Mouse (Mus musculus): ENCODE results near the gene Mcee. TPM values are rescaled to one million over a fixed set of nuclear protein-coding genes. Genes with fewer than 3 reads are reported as not detected.

Gene Mcee
- total RNA-seq, 1 experiment = 14.4 TPM

DNA sequence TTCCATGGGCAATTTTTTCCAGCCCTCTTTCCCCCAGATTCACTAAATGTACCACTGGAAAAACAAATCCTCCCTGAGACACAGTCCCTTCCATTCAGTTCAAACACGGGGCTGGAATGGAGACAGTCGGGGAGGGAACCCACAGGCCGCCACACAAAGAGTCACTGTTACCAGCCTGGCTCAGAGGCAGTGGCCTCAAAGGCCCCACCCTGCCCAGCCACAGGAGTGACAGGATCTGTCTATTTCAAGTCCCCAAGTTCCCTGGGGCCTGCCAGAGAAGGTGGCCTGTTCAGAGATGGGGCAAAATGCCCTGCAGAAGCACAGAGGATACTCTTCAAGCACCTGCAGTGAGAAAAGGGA is 31.8 kb upstream of the Mcee start:
- TF ChIP-seq MAFK (IDR thresholded peaks at IDR 0.05; ENCODE audit: insufficient read depth, low read depth, low read length) (no peak), CHD2 (IDR thresholded peaks at IDR 0.05; ENCODE audit: low read depth, low read length) (no peak), HCFC1 (IDR thresholded peaks at IDR 0.05; ENCODE audit: borderline replicate concordance, insufficient read depth, low read length) (no peak), ZC3H11A (IDR thresholded peaks at IDR 0.05; ENCODE audit: borderline replicate concordance, low read depth, low read length) (no peak), ZNF384 (IDR thresholded peaks at IDR 0.05; ENCODE audit: low read depth, low read length) (no peak)
- DNase-seq (ENCODE audit: low read depth, low spot score) = no peak
- H3K4me3 ChIP-seq (ENCODE audit: insufficient read depth in 1 of 2, low read depth in 1 of 2, low read length in 2 of 2, poor library complexity in 1 of 2, severe bottlenecking in 1 of 2) = no peak overlapping the region
- no peak overlapping the region for H3K27ac ChIP-seq (ENCODE audit: insufficient read depth, low read depth, low read length, poor library complexity, severe bottlenecking)
- peaks cover 10% of the 10 kb centered on the region for H3K36me3 ChIP-seq (ENCODE audit: control insufficient read depth, insufficient read depth, low read length, poor library complexity, severe bottlenecking)
- H3K9me3 ChIP-seq (ENCODE audit: control insufficient read depth, insufficient read depth, low read depth, low read length) = no peaks in the 10 kb centered on the region
- no peak overlapping the region for H3K9ac ChIP-seq (ENCODE audit: insufficient read depth, low read depth, low read length, poor library complexity, severe bottlenecking)
- in situ Hi-C loops (cut with MboI; ENCODE audit: low sequenced_read_pairs in 2 of 2, unreplicated experiment in 2 of 2) = no loop called here
- no peaks in the 10 kb centered on the region for H3K4me1 ChIP-seq (ENCODE audit: control insufficient read depth in 2 of 2, insufficient read depth in 2 of 2, low read length in 2 of 2, poor library complexity in 1 of 2)

DNA sequence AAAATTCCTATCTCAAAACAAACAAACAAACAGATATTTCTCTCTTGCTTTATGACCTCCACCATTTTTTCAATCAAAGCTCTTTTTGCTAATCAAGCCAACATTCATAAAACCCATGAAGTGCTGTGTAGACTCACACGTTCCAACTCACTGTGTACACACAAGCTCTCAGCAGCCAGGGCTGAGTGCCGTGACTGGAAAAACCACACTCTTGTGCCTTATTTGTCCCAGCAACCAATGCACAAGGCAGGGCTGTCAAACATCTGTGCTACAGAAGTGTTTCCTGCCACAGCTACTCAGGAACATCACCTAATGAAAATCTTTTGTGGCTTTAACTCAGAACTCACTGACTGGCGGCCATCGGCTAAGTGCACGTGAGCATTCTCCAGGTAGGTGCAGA is 26.5 kb upstream of the Mcee start:
- Histone ChIP-seq H3K9ac (ENCODE audit: insufficient read depth, low read depth, low read length, poor library complexity, severe bottlenecking) (no peak overlapping the region), H3K4me3 (ENCODE audit: insufficient read depth in 1 of 2, low read depth in 1 of 2, low read length in 2 of 2, poor library complexity in 1 of 2, severe bottlenecking in 1 of 2) (no peak overlapping the region), H3K36me3 (ENCODE audit: control insufficient read depth, insufficient read depth, low read length, poor library complexity, severe bottlenecking) (peaks cover 8% of the 10 kb centered on the region), H3K4me1 (ENCODE audit: control insufficient read depth in 2 of 2, insufficient read depth in 2 of 2, low read length in 2 of 2, poor library complexity in 1 of 2) (no peaks in the 10 kb centered on the region; a peak in 1 of 4 replicates), H3K9me3 (ENCODE audit: control insufficient read depth, insufficient read depth, low read depth, low read length) (no peaks in the 10 kb centered on the region), H3K27ac (ENCODE audit: insufficient read depth, low read depth, low read length, poor library complexity, severe bottlenecking) (no peak overlapping the region)
- TF ChIP-seq HCFC1 (IDR thresholded peaks at IDR 0.05; ENCODE audit: borderline replicate concordance, insufficient read depth, low read length) (no peak), ZNF384 (IDR thresholded peaks at IDR 0.05; ENCODE audit: low read depth, low read length) (no peak), MAFK (IDR thresholded peaks at IDR 0.05; ENCODE audit: insufficient read depth, low read depth, low read length) (no peak), ZC3H11A (IDR thresholded peaks at IDR 0.05; ENCODE audit: borderline replicate concordance, low read depth, low read length) (no peak), CHD2 (IDR thresholded peaks at IDR 0.05; ENCODE audit: low read depth, low read length) (no peak)
- DNase-seq (ENCODE audit: low read depth, low spot score) = no peak
- in situ Hi-C loops (cut with MboI; ENCODE audit: low sequenced_read_pairs in 2 of 2, unreplicated experiment in 2 of 2) = no loop called here

DNA sequence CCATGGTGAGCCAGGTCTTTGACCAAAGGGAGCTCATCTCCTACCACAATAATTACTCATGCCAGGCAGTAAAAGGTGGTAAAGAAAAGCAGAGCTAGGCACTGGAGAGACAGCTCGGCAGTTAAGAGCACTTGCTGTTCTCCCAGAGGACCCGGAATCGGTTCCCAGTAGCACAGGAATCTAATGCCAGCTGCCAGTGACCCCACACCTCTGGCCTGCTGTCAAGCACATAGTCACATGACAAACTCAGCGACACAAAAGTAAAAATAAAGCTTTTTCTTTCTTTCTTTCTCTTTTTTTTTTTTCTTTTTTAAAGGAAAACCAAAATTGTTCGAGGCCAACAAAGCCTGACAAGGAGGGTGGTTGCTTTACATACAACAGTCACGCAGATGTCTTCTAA is 22.6 kb upstream of the Mcee start:
- in situ Hi-C loops (cut with MboI; ENCODE audit: low sequenced_read_pairs in 2 of 2, unreplicated experiment in 2 of 2) = no loop called here
- Histone ChIP-seq H3K4me3 (ENCODE audit: insufficient read depth in 1 of 2, low read depth in 1 of 2, low read length in 2 of 2, poor library complexity in 1 of 2, severe bottlenecking in 1 of 2) (no peak overlapping the region), H3K4me1 (ENCODE audit: control insufficient read depth in 2 of 2, insufficient read depth in 2 of 2, low read length in 2 of 2, poor library complexity in 1 of 2) (peaks cover 0 to 2% of the 10 kb centered on the region in 2 experiments; a peak in 1 of 4 replicates), H3K36me3 (ENCODE audit: control insufficient read depth, insufficient read depth, low read length, poor library complexity, severe bottlenecking) (peaks cover 3% of the 10 kb centered on the region), H3K9ac (ENCODE audit: insufficient read depth, low read depth, low read length, poor library complexity, severe bottlenecking) (no peak overlapping the region), H3K9me3 (ENCODE audit: control insufficient read depth, insufficient read depth, low read depth, low read length) (no peaks in the 10 kb centered on the region), H3K27ac (ENCODE audit: insufficient read depth, low read depth, low read length, poor library complexity, severe bottlenecking) (no peak overlapping the region)
- TF ChIP-seq CHD2 (IDR thresholded peaks at IDR 0.05; ENCODE audit: low read depth, low read length) = no peak
- no peak for DNase-seq (ENCODE audit: low read depth, low spot score)

DNA sequence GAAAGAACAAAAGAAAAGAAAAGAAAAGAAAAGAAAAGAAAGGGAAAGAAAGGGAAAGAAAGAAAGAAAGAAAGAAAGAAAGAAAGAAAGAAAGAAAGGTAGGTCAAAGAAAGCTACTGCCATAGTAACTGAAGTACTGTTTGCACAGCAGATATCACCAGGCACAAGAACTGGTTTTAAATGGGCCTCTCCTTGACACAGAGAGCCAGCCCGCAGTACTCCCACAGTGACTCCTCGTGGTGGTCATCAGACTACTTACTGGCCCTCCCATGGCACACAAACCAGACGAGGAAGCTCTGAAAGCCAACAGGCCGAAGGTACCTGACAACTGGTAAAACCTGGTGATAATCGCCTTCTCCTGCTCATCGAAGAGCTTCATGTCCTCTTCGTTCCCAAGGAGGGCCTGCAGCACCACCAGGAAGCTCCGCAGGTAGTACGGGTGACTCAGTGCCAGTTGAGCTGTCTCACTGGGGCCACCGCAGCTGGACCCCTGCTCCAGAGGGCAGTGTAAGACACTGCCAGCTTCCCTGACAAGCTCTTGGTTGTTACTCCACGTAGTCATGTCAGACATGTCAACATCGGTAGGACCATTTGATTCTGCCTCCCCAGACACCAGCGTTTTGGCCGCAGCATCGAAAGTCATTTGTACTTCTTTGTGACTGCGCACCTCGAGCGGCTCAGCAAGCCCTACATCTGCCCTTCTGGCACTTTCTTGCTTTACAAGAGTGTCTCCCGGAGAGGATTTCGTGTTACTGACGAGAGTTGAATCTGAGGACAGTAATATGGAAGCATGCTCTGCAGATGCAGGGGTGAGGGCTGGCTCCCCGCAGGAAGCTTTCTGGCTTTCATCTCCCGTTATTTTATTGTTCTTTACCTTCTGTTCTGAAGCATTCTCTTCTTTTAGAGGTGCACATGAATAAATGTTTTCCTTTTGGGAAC is 20.2 kb upstream of the Mcee start:
- in situ Hi-C loops (cut with MboI; ENCODE audit: low sequenced_read_pairs in 2 of 2, unreplicated experiment in 2 of 2) = no loop called here
- peaks cover 3% of the 10 kb centered on the region; the same call in 1 of the 2 replicates for H3K36me3 ChIP-seq (ENCODE audit: control insufficient read depth, insufficient read depth, low read length, poor library complexity, severe bottlenecking)

More for the DNA sequence above, 20.2 kb upstream of the Mcee start:
- DNase-seq (ENCODE audit: low read depth, low spot score) = no peak
- H3K9me3 ChIP-seq (ENCODE audit: control insufficient read depth, insufficient read depth, low read depth, low read length) = no peaks in the 10 kb centered on the region
- no peak overlapping the region for H3K27ac ChIP-seq (ENCODE audit: insufficient read depth, low read depth, low read length, poor library complexity, severe bottlenecking)
- TF ChIP-seq HCFC1 (IDR thresholded peaks at IDR 0.05; ENCODE audit: borderline replicate concordance, insufficient read depth, low read length) (no peak), ZNF384 (IDR thresholded peaks at IDR 0.05; ENCODE audit: low read depth, low read length) (no peak), CHD2 (IDR thresholded peaks at IDR 0.05; ENCODE audit: low read depth, low read length) (no peak), ZC3H11A (IDR thresholded peaks at IDR 0.05; ENCODE audit: borderline replicate concordance, low read depth, low read length) (no peak), MAFK (IDR thresholded peaks at IDR 0.05; ENCODE audit: insufficient read depth, low read depth, low read length) (no peak)
- peaks cover 0 to 2% of the 10 kb centered on the region in 2 experiments; a peak in 1 of 4 replicates for H3K4me1 ChIP-seq (ENCODE audit: control insufficient read depth in 2 of 2, insufficient read depth in 2 of 2, low read length in 2 of 2, poor library complexity in 1 of 2)
- H3K4me3 ChIP-seq (ENCODE audit: insufficient read depth in 1 of 2, low read depth in 1 of 2, low read length in 2 of 2, poor library complexity in 1 of 2, severe bottlenecking in 1 of 2) = no peak overlapping the region
- no peak overlapping the region for H3K9ac ChIP-seq (ENCODE audit: insufficient read depth, low read depth, low read length, poor library complexity, severe bottlenecking)

Measured in ES-E14 (cell line).